Mouse (Mus musculus) embryo, embryonic 10 days (tissue): ENCODE data around the gene 6030452D12Rik.
A peak's percentile ranks its signal among the peaks of the same experiment; 100 is the strongest.

Source experiments
- DNase-seq: peaks from one replicate; pipeline ENCODE4 v3.0.0-alpha.2; 2015; ENCODE audit warnings: low spot score

The 6030452D12Rik gene

GRCm38 (mm10) chr8:106516581-106516980 is 16.3 kb downstream of the 6030452D12Rik start:
- DNase-seq, result no peak

GRCm38 (mm10) chr8:106518763-106519162 is 18.4 kb downstream of the 6030452D12Rik start:
- DNase-seq, result no peak

- DNase-seq, result no peak
Observed at GRCm38 (mm10) chr8:106520578-106520977, 20.3 kb downstream of the 6030452D12Rik start.

GRCm38 (mm10) chr8:106521845-106522244 is 21.5 kb downstream of the 6030452D12Rik start:
- DNase-seq, result peak; percentile 55

GRCm38 (mm10) chr8:106526725-106527124 is 26.4 kb downstream of the 6030452D12Rik start:
- DNase-seq, result no peak

- DNase-seq, result no peak
Observed at GRCm38 (mm10) chr8:106527241-106528036, 27.1 kb downstream of the 6030452D12Rik start.

- DNase-seq, result no peak
Observed at GRCm38 (mm10) chr8:106528596-106529249, 28.4 kb downstream of the 6030452D12Rik start.

GRCm38 (mm10) chr8:106529885-106530482 is 29.7 kb downstream of the 6030452D12Rik start:
- DNase-seq, result no peak

- no peak for DNase-seq
Observed at GRCm38 (mm10) chr8:106530566-106530965, 30.2 kb downstream of the 6030452D12Rik start.

- no peak for DNase-seq
Observed at GRCm38 (mm10) chr8:106533709-106534108, 33.4 kb downstream of the 6030452D12Rik start.

- peak; percentile 70 for DNase-seq
Observed at GRCm38 (mm10) chr8:106534449-106534848, 34.1 kb downstream of the 6030452D12Rik start.

GRCm38 (mm10) chr8:106535448-106535847 is 35.1 kb downstream of the 6030452D12Rik start:
- DNase-seq, result no peak

GRCm38 (mm10) chr8:106539193-106539592 is 38.9 kb downstream of the 6030452D12Rik start:
- DNase-seq, result no peak

- DNase-seq, result no peak
Observed at GRCm38 (mm10) chr8:106541002-106541401, 40.7 kb downstream of the 6030452D12Rik start.

GRCm38 (mm10) chr8:106543043-106543442 is 42.7 kb downstream of the 6030452D12Rik start:
- no peak for DNase-seq

GRCm38 (mm10) chr8:106545149-106545548 is 44.8 kb downstream of the 6030452D12Rik start:
- DNase-seq, result no peak

- DNase-seq, result no peak
Observed at GRCm38 (mm10) chr8:106546746-106547145, 46.4 kb downstream of the 6030452D12Rik start.

GRCm38 (mm10) chr8:106548366-106548936 is 48.1 kb downstream of the 6030452D12Rik start:
- no peak for DNase-seq

GRCm38 (mm10) chr8:106550906-106551305 is 50.6 kb downstream of the 6030452D12Rik start:
- DNase-seq, result no peak

GRCm38 (mm10) chr8:106554011-106554410 is 53.7 kb downstream of the 6030452D12Rik start:
- DNase-seq, result no peak

- DNase-seq, result no peak
Observed at GRCm38 (mm10) chr8:106556068-106556645, 55.8 kb downstream of the 6030452D12Rik start.
